In genomic region chr16:13297860-13298259, GRCm38 (mm10) we compare ENCODE assay signal across 17 mouse cellular contexts.
"Had no signal": no experiment of that assay in that cellular context is flagged by ENCODE, and none has a peak within 500 bp of the region (broad histone marks: within the 10 kb centered on the region; RNA-seq: fewer than 3 reads in every experiment).

No protein-coding gene starts in this region.

- H3K27me3 ChIP-seq: lung, embryonic 15.5 days; megakaryocyte, embryonic 14.5 days; midbrain, embryonic 13.5 days; midbrain, embryonic 15.5 days; neural tube, embryonic 12.5 days; stomach, embryonic 15.5 days had no signal

- H3K4me3 ChIP-seq: lung, embryonic 15.5 days; megakaryocyte, embryonic 14.5 days; midbrain, embryonic 13.5 days; midbrain, embryonic 15.5 days; neural tube, embryonic 12.5 days; stomach, embryonic 15.5 days had no signal

- H3K4me2 ChIP-seq: lung, embryonic 15.5 days; midbrain, embryonic 11.5 days; midbrain, embryonic 13.5 days; midbrain, embryonic 15.5 days; neural tube, embryonic 12.5 days; stomach, embryonic 15.5 days had no signal

- H3K9me3 ChIP-seq: lung, embryonic 15.5 days; megakaryocyte, embryonic 14.5 days; midbrain, embryonic 13.5 days; midbrain, embryonic 15.5 days; neural tube, embryonic 12.5 days; stomach, embryonic 15.5 days had no signal

- H3K27ac ChIP-seq: lung, embryonic 15.5 days; macrophage; midbrain, embryonic 13.5 days; midbrain, embryonic 15.5 days; neural tube, embryonic 12.5 days; stomach, embryonic 15.5 days; stomach, postnatal 0 days had no signal

- H3K36me3 ChIP-seq: lung, embryonic 15.5 days; midbrain, embryonic 13.5 days; midbrain, embryonic 15.5 days; neural tube, embryonic 12.5 days; stomach, embryonic 15.5 days had no signal

- H3K4me1 ChIP-seq: midbrain, embryonic 13.5 days; midbrain, embryonic 15.5 days; neural tube, embryonic 12.5 days had no signal

- DNase-seq: lung, adult 2 months; lung, postnatal 14 days; lung, postnatal 36 days; right cerebral cortex, postnatal 14 days; thymus, adult 18-20 months; thymus, postnatal 14 days; thymus, postnatal 36 days had no signal

- H3K9ac ChIP-seq: lung, embryonic 15.5 days; midbrain, embryonic 13.5 days; midbrain, embryonic 15.5 days; neural tube, embryonic 12.5 days; stomach, embryonic 15.5 days had no signal

- ATAC-seq: lung, postnatal 0 days; midbrain, embryonic 13.5 days; midbrain, embryonic 15.5 days had no signal
